Mouse (Mus musculus) thymus, adult 2 months (tissue): ENCODE measurements around the gene Myo1a. TPM values are rescaled to one million over a fixed set of nuclear protein-coding genes. Genes with fewer than 3 reads are reported as not detected.

Experiments
- DNase-seq: peaks from one replicate; pipeline ENCODE4 v3.0.0; 2021
- H3K27ac ChIP-seq: fragments of 200-500 bp; 2 replicates; pipeline ENCODE4 v1.5.1; 2012; ENCODE audit warnings: low read length, control low read depth; ENCODE audit not compliant: control insufficient read depth, insufficient read depth
- H3K27me3 ChIP-seq: fragments of 200-500 bp; 2 replicates; pipeline ENCODE4 v1.6.1; 2012; ENCODE audit warnings: mild to moderate bottlenecking, low read length, moderate library complexity, mixed read lengths; ENCODE audit not compliant: control insufficient read depth, insufficient read depth
- H3K36me3 ChIP-seq: fragments of 200-500 bp; 2 replicates; pipeline ENCODE4 v1.6.1; 2012; ENCODE audit warnings: mild to moderate bottlenecking, low read length, moderate library complexity; ENCODE audit not compliant: control insufficient read depth, insufficient read depth
- H3K4me1 ChIP-seq: fragments of 200-500 bp; replicated peaks from 2 replicates; pipeline ENCODE4 v1.6.1; 2012; ENCODE audit warnings: low read length; ENCODE audit not compliant: control insufficient read depth, insufficient read depth
- H3K4me3 ChIP-seq: fragments of 200-500 bp; 2 replicates; pipeline ENCODE4 v1.5.1; 2012; ENCODE audit warnings: mild to moderate bottlenecking, low read length, control low read depth, moderate library complexity; ENCODE audit not compliant: control insufficient read depth, insufficient read depth
- CTCF ChIP-seq: fragments of 200-500 bp; IDR thresholded peaks from 2 replicates; pipeline ENCODE4 v1.5.1; 2012; ENCODE audit warnings: mild to moderate bottlenecking, control low read depth, low read length, moderate library complexity, borderline replicate concordance; ENCODE audit not compliant: control insufficient read depth, poor library complexity, insufficient read depth; ENCODE audit errors: extremely low read depth
- POLR2A ChIP-seq: fragments of 200-500 bp; IDR thresholded peaks from 2 replicates; pipeline ENCODE4 v1.6.1; 2012; ENCODE audit warnings: mild to moderate bottlenecking, low read length, control low read depth, moderate library complexity; ENCODE audit not compliant: control insufficient read depth, poor library complexity, insufficient read depth; ENCODE audit errors: extremely low read depth
- WGBS: fragments of 180-500 bp; shearing (Covaris S2); methylation state at CpG from one replicate; pipeline ENCODE4 v1.1.7; 2018; 5-methylcytosine and 5-hydroxymethylcytosine counted together
- polyA plus RNA-seq: library from polyadenylated mRNA; depleted of rRNA; stranded (reverse); fragments of >200 nt; gene quantifications from 2 replicates; pipeline ENCODE4 v1.2.3, GENCODE M21; 2012

Myo1a gene
- polyA plus RNA-seq, 1 experiment: 1.8 TPM

DNA sequence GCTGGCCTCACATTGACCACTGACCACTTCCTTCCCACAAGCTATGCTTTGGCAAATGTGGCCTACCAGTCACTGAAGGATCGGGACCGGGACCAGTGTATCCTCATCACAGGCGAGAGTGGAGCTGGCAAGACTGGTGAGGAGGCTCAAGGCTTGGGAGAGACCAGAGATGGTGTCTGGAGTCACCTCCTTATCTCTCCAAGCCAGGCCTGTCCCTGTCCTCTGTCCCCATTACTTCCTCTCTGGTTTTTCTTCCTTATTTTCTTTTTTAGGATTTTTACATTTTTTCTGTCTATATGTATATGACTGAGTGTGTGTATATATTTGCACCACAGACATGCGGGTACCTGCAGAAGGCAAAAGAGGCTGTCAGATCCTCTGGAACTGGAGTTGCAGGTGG is 813 bp downstream of the Myo1a start:
- no peaks in the 10 kb centered on the region for H3K27me3 ChIP-seq
- WGBS: 71% methylated on average over 4 of the region's 4 CpGs
- no peak for DNase-seq

DNA sequence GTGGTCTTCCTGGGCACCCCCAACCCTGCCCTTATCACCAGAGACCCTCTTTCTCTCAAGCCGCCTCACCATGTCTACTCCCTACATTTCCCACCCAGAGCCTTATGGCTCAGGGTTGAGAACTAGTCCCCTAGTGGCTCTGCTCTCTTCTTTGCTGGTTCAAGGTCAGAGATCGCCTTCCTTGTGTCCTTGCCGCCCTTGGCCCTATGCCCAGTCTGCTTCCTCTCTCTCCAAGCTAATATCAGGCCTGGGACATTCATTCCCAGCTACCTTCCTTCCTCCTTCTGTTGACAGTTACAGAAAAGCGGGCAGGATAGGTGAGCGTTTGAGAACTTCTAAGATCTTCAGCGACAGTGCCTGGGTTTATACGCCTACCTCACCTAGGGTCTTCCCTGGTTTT is 2.8 kb downstream of the Myo1a start:
- TF ChIP-seq CTCF (no peak), POLR2A (no peak)
- no peak overlapping the region for H3K27ac ChIP-seq
- no peak overlapping the region for H3K4me3 ChIP-seq
- H3K36me3 ChIP-seq: no peaks in the 10 kb centered on the region
- 90% methylated on average over 7 of the region's 7 CpGs for WGBS
- no peak for DNase-seq
- H3K27me3 ChIP-seq: no peaks in the 10 kb centered on the region
- no peaks in the 10 kb centered on the region for H3K4me1 ChIP-seq

More for the DNA sequence above, 813 bp downstream of the Myo1a start:
- no peak for TF ChIP-seq POLR2A
- no peak for TF ChIP-seq CTCF
- Histone ChIP-seq H3K4me1 (no peaks in the 10 kb centered on the region), H3K36me3 (no peaks in the 10 kb centered on the region), H3K4me3 (no peak overlapping the region), H3K27ac (no peak overlapping the region)

DNA sequence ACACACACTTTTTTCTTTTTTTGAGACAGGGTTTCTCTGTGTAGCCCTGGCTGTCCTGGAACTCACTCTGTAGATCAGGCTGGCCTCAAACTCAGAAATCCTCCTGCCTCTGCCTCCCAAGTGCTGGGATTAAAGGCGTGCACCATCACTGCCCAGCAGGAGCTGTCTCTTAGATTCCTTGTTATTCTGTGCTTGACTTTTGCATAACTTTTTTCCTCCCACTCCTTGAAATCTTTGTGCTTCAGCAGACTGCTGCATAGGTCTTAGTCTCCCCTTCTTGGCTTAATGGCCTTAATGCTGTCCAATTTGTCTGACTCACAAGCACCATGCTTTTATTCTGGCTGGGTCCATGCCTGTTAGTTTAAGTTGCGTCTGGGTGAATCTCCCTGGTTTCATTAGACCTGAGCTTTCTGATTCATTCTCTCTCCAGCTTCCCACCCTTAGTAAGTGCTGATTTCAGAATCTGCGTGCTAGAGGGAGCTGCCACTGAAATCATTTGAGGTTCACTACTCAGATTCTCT is 3.9 kb downstream of the Myo1a start:
- DNase-seq: no peak

DNA sequence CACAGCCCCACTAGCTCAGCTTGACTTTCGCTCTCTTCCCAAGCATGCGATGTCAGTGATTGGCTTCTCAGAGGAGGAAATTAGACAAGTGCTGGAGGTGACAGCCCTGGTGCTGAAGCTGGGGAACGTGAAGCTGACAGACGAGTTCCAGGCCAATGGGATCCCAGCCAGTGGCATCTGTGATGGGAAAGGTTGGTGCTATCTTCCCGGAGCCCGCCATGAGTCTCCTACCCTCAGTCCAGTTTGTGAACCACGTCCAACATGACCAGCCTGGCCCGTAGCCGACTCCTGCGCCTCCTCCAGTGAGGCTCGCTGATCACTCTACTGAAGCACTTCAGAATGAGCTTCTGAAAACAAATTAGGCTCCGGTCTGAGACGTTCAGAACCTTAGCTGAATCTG is 5.4 kb downstream of the Myo1a start:
- TF ChIP-seq POLR2A (no peak), CTCF (no peak)
- Histone ChIP-seq H3K27me3 (no peaks in the 10 kb centered on the region), H3K27ac (no peak overlapping the region), H3K4me1 (no peaks in the 10 kb centered on the region), H3K36me3 (no peaks in the 10 kb centered on the region), H3K4me3 (no peak overlapping the region)
- DNase-seq: no peak
- 89% methylated on average over 13 of the region's 13 CpGs for WGBS

More for the DNA sequence above, 3.9 kb downstream of the Myo1a start:
- no peak overlapping the region for H3K4me3 ChIP-seq
- no peaks in the 10 kb centered on the region for H3K36me3 ChIP-seq
- TF ChIP-seq POLR2A: no peak
- no peak for TF ChIP-seq CTCF
- H3K4me1 ChIP-seq: no peaks in the 10 kb centered on the region
- no peaks in the 10 kb centered on the region for H3K27me3 ChIP-seq
- H3K27ac ChIP-seq: no peak overlapping the region
- 85% methylated on average over 3 of the region's 3 CpGs for WGBS

DNA sequence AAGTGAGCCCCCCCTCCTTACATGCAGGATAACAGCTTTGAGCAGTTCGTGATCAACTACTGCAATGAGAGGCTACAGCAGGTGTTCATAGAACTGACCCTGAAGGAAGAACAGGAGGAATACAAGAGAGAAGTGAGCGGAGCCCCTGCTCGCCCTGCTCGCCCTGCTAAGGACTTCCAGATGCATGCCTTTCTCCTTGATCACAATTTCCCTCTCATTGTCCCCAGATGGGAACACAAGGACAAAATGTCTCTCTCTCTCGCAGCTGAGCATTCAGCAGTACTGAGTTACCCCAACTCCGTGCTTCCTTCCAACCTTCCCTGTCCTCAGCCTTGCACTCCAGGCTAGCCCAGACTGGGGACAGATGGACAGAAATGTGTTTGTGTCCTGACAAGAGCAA is 7.8 kb downstream of the Myo1a start:
- Histone ChIP-seq H3K27me3 (no peaks in the 10 kb centered on the region), H3K36me3 (no peaks in the 10 kb centered on the region), H3K4me3 (no peak overlapping the region), H3K4me1 (no peaks in the 10 kb centered on the region), H3K27ac (no peak overlapping the region)
- TF ChIP-seq POLR2A: no peak
- no peak for TF ChIP-seq CTCF
- DNase-seq: no peak
- WGBS: 91% methylated on average over 6 of the region's 6 CpGs

DNA sequence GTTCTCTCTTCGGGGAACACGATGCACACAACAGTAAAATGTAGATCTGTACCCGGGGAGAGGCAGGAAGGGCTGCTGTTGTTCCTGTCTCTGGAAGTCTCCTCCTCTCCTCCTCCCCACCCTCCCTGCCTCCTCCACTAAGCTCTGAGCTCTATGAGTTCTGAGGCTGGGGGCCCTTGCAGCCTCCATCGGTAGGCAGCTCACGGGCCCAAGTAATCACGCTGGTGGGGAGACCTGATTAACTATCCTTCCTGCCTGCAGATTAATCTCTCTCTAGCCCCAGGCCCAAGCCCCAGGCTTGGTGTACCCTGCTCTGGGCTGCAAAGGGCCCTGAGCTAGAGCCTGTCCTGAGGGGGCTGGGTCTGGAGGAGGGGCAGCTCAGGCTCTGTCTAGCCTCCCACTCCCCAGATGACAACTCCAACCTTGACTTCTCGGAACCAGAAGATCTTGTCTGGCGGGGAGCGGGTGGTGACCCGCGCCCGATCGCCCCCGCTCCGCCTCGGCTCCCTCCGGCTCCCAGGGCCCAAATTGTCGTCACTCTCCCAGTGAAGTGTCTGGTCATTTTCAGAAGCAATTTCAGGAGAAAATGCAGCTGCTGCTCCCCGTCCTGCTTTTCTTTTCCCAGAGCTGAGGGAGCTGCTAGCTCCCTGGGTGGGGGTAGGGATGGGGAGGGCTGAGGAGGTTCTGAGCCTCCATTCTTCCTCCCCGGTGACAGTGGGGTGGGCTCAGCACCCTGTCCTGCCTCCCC is 16.9 kb downstream of the Myo1a start:
- no peaks in the 10 kb centered on the region for H3K4me1 ChIP-seq
- no peak overlapping the region for H3K27ac ChIP-seq
- no peak overlapping the region for H3K4me3 ChIP-seq
- no peak for DNase-seq
- no peaks in the 10 kb centered on the region for H3K36me3 ChIP-seq
- 59% methylated on average over 20 of the region's 20 CpGs for WGBS
- H3K27me3 ChIP-seq: no peaks in the 10 kb centered on the region; the same call in 1 of the 2 replicates
- TF ChIP-seq CTCF (no peak), POLR2A (no peak)
